Mouse (Mus musculus) stomach, postnatal 0 days (tissue): Measurements from ENCODE around the gene Sema4b. TPM values are rescaled to one million over a fixed set of nuclear protein-coding genes. Genes with fewer than 3 reads are reported as not detected.

Source experiments
- ATAC-seq: fragments of 200-750 bp; cut with Nextera tagmentation; 2 replicates; pipeline ENCODE4 v1.8.0; 2017; ENCODE audit not compliant: low FRiP score, low TSS enrichment
- DNase-seq: peaks from one replicate; pipeline ENCODE4 v3.0.0-alpha.2; 2016; ENCODE audit warnings: low spot score
- H3K27ac ChIP-seq: fragments of 300-500 bp; sonication (generic); replicated peaks from 2 replicates; pipeline ENCODE4 v1.5.1; 2014; ENCODE audit warnings: mild to moderate bottlenecking, control low read depth
- H3K27me3 ChIP-seq: fragments of 300-500 bp; sonication (generic); 2 replicates; pipeline ENCODE4 v1.6.1; 2014; ENCODE audit warnings: low read length; ENCODE audit not compliant: control insufficient read depth, insufficient read depth
- H3K36me3 ChIP-seq: fragments of 300-500 bp; sonication (generic); 2 replicates; pipeline ENCODE4 v1.6.1; 2014; ENCODE audit warnings: low read length, mixed read lengths; ENCODE audit not compliant: control insufficient read depth, insufficient read depth
- H3K4me1 ChIP-seq: fragments of 300-500 bp; sonication (generic); replicated peaks from 2 replicates; pipeline ENCODE4 v1.6.1; 2014; ENCODE audit warnings: antibody characterized with exemption; ENCODE audit not compliant: control insufficient read depth, insufficient read depth
- H3K4me2 ChIP-seq: fragments of 300-500 bp; sonication (generic); replicated peaks from 2 replicates; pipeline ENCODE4 v1.6.1; 2014; ENCODE audit warnings: low read depth, mild to moderate bottlenecking, control low read depth, moderate library complexity
- H3K4me3 ChIP-seq: fragments of 300-500 bp; sonication (generic); 2 replicates; pipeline ENCODE4 v1.5.1; 2014; ENCODE audit warnings: low read depth, low read length, control low read depth
- H3K9ac ChIP-seq: fragments of 300-500 bp; sonication (generic); 2 replicates; pipeline ENCODE4 v1.6.1; 2014; ENCODE audit warnings: mild to moderate bottlenecking, low read length, control low read depth, mixed read lengths
- H3K9me3 ChIP-seq: fragments of 300-500 bp; sonication (generic); 2 replicates; pipeline ENCODE4 v1.6.1; 2016; ENCODE audit warnings: low read length; ENCODE audit not compliant: control insufficient read depth
- CTCF ChIP-seq: IDR thresholded peaks from 2 replicates; pipeline ENCODE4 v1.5.1; 2016; ENCODE audit warnings: antibody characterized with exemption, low read depth, mild to moderate bottlenecking, moderate library complexity
- EP300 ChIP-seq: optimal IDR thresholded peaks from 2 replicates; pipeline ENCODE3; 2016; ENCODE audit warnings: antibody characterized with exemption
- WGBS: fragments of 180-500 bp; shearing (Covaris S2); extraction: QIAGEN DNeasy Blood & Tissue Kit; methylation state at CpG from one replicate; pipeline ENCODE4 v1.1.7; 2014; 5-methylcytosine and 5-hydroxymethylcytosine counted together
- polyA plus RNA-seq: library from polyadenylated mRNA; unstranded; fragments of >200 nt; fragmentation: Nextera tagmentation; extraction: Ambion mirVana; gene quantifications from 2 replicates; pipeline ENCODE4 v1.2.1, GENCODE M21; 2015

The Sema4b gene
- polyA plus RNA-seq, 1 experiment from 2014 or later, result 19.9 TPM

- 26% methylated on average over 4 of the region's 4 CpGs for WGBS
- Histone ChIP-seq H3K9me3 (no peaks in the 10 kb centered on the region), H3K9ac (no peak overlapping the region), H3K4me2 (no peak overlapping the region), H3K27ac (no peak overlapping the region), H3K27me3 (no peaks in the 10 kb centered on the region), H3K4me3 (no peak overlapping the region), H3K4me1 (no peaks in the 10 kb centered on the region), H3K36me3 (peaks cover 25% of the 10 kb centered on the region)
- ATAC-seq (peak; percentile 77), DNase-seq (peak; percentile 82)
- no peak for TF ChIP-seq EP300
- TF ChIP-seq CTCF, result peak; percentile 89
Measured at GRCm38 (mm10) chr7:80215398-80215797, 28.8 kb downstream of the Sema4b start.

DNA sequence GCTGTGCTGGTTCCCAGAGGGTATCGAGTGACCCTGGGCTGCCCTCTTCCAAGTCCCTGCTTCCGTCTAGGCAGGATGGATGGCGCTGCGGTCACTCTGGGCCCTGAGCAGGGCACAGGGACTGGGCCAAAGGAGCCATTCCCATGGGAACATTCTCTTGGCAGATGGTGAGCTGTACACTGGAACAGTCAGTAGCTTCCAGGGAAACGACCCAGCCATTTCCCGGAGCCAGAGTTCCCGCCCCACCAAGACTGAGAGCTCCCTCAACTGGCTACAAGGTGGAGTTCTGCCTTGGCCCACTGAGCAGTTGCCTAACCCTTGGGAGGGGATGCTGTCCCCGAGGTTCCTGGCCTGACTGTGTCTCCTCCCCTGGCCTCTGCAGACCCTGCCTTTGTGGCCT is 29.9 kb downstream of the Sema4b start:
- H3K9me3 ChIP-seq, result no peaks in the 10 kb centered on the region
- DNase-seq (no peak), ATAC-seq (peak; percentile 11; the same call in 1 of the 2 replicates)
- no peak for TF ChIP-seq EP300
- peak; percentile 40 for TF ChIP-seq CTCF
- H3K27me3 ChIP-seq, result no peaks in the 10 kb centered on the region
- H3K4me3 ChIP-seq, result no peak overlapping the region
- H3K36me3 ChIP-seq, result peaks cover 33% of the 10 kb centered on the region
- WGBS, result 73% methylated on average over 8 of the region's 8 CpGs
- no peak overlapping the region for H3K9ac ChIP-seq
- no peak overlapping the region for H3K4me2 ChIP-seq
- no peaks in the 10 kb centered on the region for H3K4me1 ChIP-seq
- H3K27ac ChIP-seq, result no peak overlapping the region

DNA sequence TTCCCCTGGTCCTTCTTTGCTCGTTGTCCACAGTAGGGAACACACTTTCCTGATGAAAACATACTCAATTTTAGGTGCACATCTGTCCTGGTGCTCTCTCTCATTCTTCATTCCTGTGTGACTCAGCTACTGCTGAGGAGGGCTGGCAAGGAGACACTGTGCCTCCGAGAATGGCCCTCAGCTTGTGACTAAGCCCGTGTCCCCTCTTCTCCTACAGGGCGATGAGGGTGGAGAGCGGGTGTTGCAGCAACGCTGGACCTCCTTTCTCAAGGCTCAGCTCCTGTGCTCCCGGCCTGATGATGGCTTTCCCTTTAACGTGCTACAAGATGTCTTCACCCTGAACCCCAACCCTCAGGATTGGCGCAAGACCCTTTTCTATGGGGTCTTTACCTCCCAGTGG is 32.0 kb downstream of the Sema4b start:
- no peak for DNase-seq
- H3K4me3 ChIP-seq, result no peak overlapping the region
- WGBS, result 90% methylated on average over 9 of the region's 9 CpGs
- no peak for ATAC-seq
- H3K27me3 ChIP-seq, result no peaks in the 10 kb centered on the region
- peaks cover 32% of the 10 kb centered on the region for H3K36me3 ChIP-seq
- H3K9ac ChIP-seq, result no peak overlapping the region
- no peak overlapping the region for H3K4me2 ChIP-seq
- no peak for TF ChIP-seq EP300
- TF ChIP-seq CTCF, result no peak
- no peak overlapping the region for H3K27ac ChIP-seq
- H3K9me3 ChIP-seq, result no peaks in the 10 kb centered on the region
- H3K4me1 ChIP-seq, result no peaks in the 10 kb centered on the region

GRCm38 (mm10) chr7:80220237-80220797 is 33.7 kb downstream of the Sema4b start:
- DNase-seq (no peak), ATAC-seq (no peak)
- Histone ChIP-seq H3K9me3 (no peaks in the 10 kb centered on the region), H3K4me3 (no peak overlapping the region), H3K27ac (no peak overlapping the region), H3K36me3 (peaks cover 41% of the 10 kb centered on the region), H3K9ac (no peak overlapping the region), H3K4me2 (no peak overlapping the region), H3K27me3 (no peaks in the 10 kb centered on the region), H3K4me1 (no peaks in the 10 kb centered on the region)
- TF ChIP-seq EP300, result no peak
- no peak for TF ChIP-seq CTCF
- WGBS, result 97% methylated on average over 9 of the region's 9 CpGs

DNA sequence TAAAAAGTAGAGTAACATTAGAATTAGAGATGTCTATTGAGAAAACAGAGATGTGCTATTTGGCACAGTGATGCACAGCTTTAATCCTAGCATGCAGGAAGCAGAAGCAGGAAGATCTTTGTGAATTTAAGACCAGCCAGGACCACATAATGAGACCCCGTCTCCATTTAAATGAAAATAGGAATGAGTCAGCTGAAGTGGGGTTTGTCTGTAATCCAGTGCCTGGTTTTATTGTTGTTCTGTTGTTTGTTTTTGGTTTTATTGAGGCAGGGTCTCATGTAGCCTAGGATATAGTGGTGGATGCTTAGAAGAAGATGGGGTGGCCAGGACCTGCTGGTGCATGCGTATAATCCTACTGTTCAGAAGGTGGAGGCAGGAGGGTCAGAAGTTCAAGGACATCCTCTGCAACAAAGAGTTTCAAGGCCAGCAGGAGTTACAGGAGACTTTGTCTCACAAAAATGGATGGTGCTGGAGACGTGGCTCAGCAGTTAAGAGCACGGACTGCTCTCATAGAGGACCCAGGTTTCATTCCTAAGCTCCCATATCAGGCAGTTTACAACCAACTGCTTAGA is 34.6 kb downstream of the Sema4b start:
- no peak for ATAC-seq
- Histone ChIP-seq H3K4me2 (no peak overlapping the region), H3K9ac (no peak overlapping the region), H3K27me3 (no peaks in the 10 kb centered on the region), H3K4me3 (no peak overlapping the region), H3K36me3 (peaks cover 41% of the 10 kb centered on the region), H3K27ac (no peak overlapping the region), H3K4me1 (no peaks in the 10 kb centered on the region), H3K9me3 (no peaks in the 10 kb centered on the region)
- TF ChIP-seq EP300 (no peak), CTCF (no peak)
- no peak for DNase-seq
- 92% methylated on average over 4 of the region's 4 CpGs for WGBS

DNA sequence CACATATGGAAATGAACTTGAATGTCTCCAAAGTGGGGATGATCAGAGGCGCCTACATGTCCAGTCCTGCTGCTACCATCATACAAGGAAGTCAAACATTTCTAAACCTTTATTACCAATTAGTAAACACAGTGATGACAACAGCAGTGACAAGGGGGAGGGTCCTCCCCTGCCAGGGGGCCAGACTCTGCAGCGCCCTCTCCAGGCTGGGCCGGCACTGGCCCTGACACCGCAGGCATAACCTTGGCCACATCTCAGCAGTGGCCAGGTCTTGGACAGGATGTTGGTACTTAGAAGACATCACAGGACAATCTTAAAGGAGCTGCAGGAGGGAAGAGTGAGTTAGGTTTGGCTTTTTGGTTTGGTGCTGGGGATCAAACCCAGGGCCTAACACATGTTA is 40.4 kb downstream of the Sema4b start:
- Histone ChIP-seq H3K27ac (no peak overlapping the region), H3K9me3 (no peaks in the 10 kb centered on the region), H3K4me2 (no peak overlapping the region), H3K4me1 (no peaks in the 10 kb centered on the region), H3K9ac (no peak overlapping the region), H3K36me3 (peaks cover 19% of the 10 kb centered on the region), H3K27me3 (no peaks in the 10 kb centered on the region), H3K4me3 (no peak overlapping the region)
- WGBS, result 71% methylated on average over 4 of the region's 4 CpGs
- DNase-seq (no peak), ATAC-seq (no peak)
- no peak for TF ChIP-seq EP300
- TF ChIP-seq CTCF, result peak; percentile 45
